Mouse (Mus musculus) myocyte (in vitro differentiated cells): Measurements from ENCODE around the gene Naaladl2.

Experiments
- CEBPB ChIP-seq: IDR thresholded peaks from 2 replicates; pipeline ENCODE4 v1.6.1; 2011; ENCODE audit warnings: mild to moderate bottlenecking, moderate library complexity; ENCODE audit not compliant: poor library complexity, insufficient read depth, severe bottlenecking
- E2F4 ChIP-seq: IDR thresholded peaks from one replicate; pipeline ENCODE4 v1.6.1; 2011; ENCODE audit warnings: mild to moderate bottlenecking, control low read depth, moderate library complexity; ENCODE audit not compliant: insufficient read depth
- MAX ChIP-seq: IDR thresholded peaks from one replicate; pipeline ENCODE4 v1.6.1; 2011; ENCODE audit warnings: low read depth, mild to moderate bottlenecking, control low read depth
- MYOD1 ChIP-seq, 3 experiments: IDR thresholded peaks; one replicate each; pipeline ENCODE4 v1.6.1; 2011; ENCODE audit warnings: control low read depth in 2 of 3, low read depth in 2 of 3, mild to moderate bottlenecking in 2 of 3, moderate library complexity in 1 of 3; ENCODE audit not compliant: insufficient read length in 2 of 3, control insufficient read depth in 1 of 3
- MYOG ChIP-seq, 3 experiments: IDR thresholded peaks; one replicate each; pipeline ENCODE4 v1.6.1; 2011; ENCODE audit warnings: control low read depth in 2 of 3, low read depth in 2 of 3, mild to moderate bottlenecking in 2 of 3; ENCODE audit not compliant: insufficient read length in 2 of 3, control insufficient read depth in 1 of 3, insufficient read depth in 1 of 3
- POLR2A ChIP-seq: IDR thresholded peaks from one replicate; pipeline ENCODE4 v1.6.1; 2011; ENCODE audit warnings: low read depth, mild to moderate bottlenecking, control low read depth, moderate library complexity; ENCODE audit not compliant: insufficient read length
- POLR2AphosphoS2 ChIP-seq: IDR thresholded peaks from one replicate; pipeline ENCODE4 v1.6.1; 2011; ENCODE audit warnings: low read depth, control low read depth; ENCODE audit not compliant: insufficient read length
- REST ChIP-seq: IDR thresholded peaks from one replicate; pipeline ENCODE4 v1.6.1; 2011; ENCODE audit warnings: mild to moderate bottlenecking, control low read depth, moderate library complexity; ENCODE audit not compliant: insufficient read depth, insufficient read length
- TCF12 ChIP-seq: IDR thresholded peaks from one replicate; pipeline ENCODE4 v1.6.1; 2011; ENCODE audit warnings: mild to moderate bottlenecking, control low read depth; ENCODE audit not compliant: poor library complexity, insufficient read depth, severe bottlenecking
- USF1 ChIP-seq: IDR thresholded peaks from one replicate; pipeline ENCODE4 v1.6.1; 2011; ENCODE audit warnings: low read depth, mild to moderate bottlenecking, control low read depth, moderate library complexity

GRCm38 (mm10) chr3:24921401-24921800, 222.7 kb downstream of the Naaladl2 start:
- TF ChIP-seq TCF12 (no peak), MYOG (IDR thresholded peaks at IDR 0.05; ENCODE audit: control insufficient read depth in 1 of 3, insufficient read depth in 1 of 3, insufficient read length in 2 of 3, low read depth in 2 of 3) (no peak), POLR2A (no peak), USF1 (no peak), POLR2AphosphoS2 (no peak), MAX (no peak), E2F4 (no peak), CEBPB (no peak), MYOD1 (IDR thresholded peaks at IDR 0.05; ENCODE audit: control insufficient read depth in 1 of 3, insufficient read length in 2 of 3, low read depth in 2 of 3) (no peak), REST (no peak)
